Mouse (Mus musculus): ENCODE results near the gene Nme9.

Gene Nme9

GRCm38 (mm10) chr9:99437031-99437764, 14.1 kb upstream of the Nme9 start, which contains the start of gene Mras:
TSS of gene Mras (minus strand) at chr9:99437381.
- no peak for DNase-seq

GRCm38 (mm10) chr9:99437781-99438565, 13.3 kb upstream of the Nme9 start:
- DNase-seq, result no peak

GRCm38 (mm10) chr9:99439064-99439463, 12.2 kb upstream of the Nme9 start:
- no peak for DNase-seq

- no peak for DNase-seq
These were observed 10.3 kb upstream of the Nme9 start for GRCm38 (mm10) chr9:99440941-99441340.

- no peak for DNase-seq
These were observed 9.4 kb upstream of the Nme9 start for GRCm38 (mm10) chr9:99441647-99442433.

GRCm38 (mm10) chr9:99444590-99445178, 6.6 kb upstream of the Nme9 start:
- peak; percentile 41 for DNase-seq

- DNase-seq, result no peak
These were observed 5.0 kb upstream of the Nme9 start for GRCm38 (mm10) chr9:99446259-99446658.

GRCm38 (mm10) chr9:99447323-99447722, 4.0 kb upstream of the Nme9 start:
- DNase-seq, result no peak

GRCm38 (mm10) chr9:99449886-99450647, 1.2 kb upstream of the Nme9 start:
- peak; percentile 44 for DNase-seq

GRCm38 (mm10) chr9:99454211-99454610, 2.9 kb downstream of the Nme9 start:
- DNase-seq, result no peak

GRCm38 (mm10) chr9:99458529-99459208, 7.4 kb downstream of the Nme9 start:
- peak; percentile 83 for DNase-seq

GRCm38 (mm10) chr9:99459730-99460129, 8.5 kb downstream of the Nme9 start:
- DNase-seq, result no peak

GRCm38 (mm10) chr9:99464876-99465275, 13.6 kb downstream of the Nme9 start:
- DNase-seq, result no peak

- no peak for DNase-seq
These were observed 17.3 kb downstream of the Nme9 start for GRCm38 (mm10) chr9:99468572-99468971.

- DNase-seq, result peak; percentile 53
These were observed 18.5 kb downstream of the Nme9 start for GRCm38 (mm10) chr9:99469681-99470273.

- DNase-seq, result no peak
These were observed 19.2 kb downstream of the Nme9 start for GRCm38 (mm10) chr9:99470347-99471092.

- no peak for DNase-seq
These were observed 20.1 kb downstream of the Nme9 start for GRCm38 (mm10) chr9:99471334-99471733.

- peak; percentile 43 for DNase-seq
These were observed 28.0 kb downstream of the Nme9 start for GRCm38 (mm10) chr9:99479181-99479711.

GRCm38 (mm10) chr9:99480764-99481163, 29.5 kb downstream of the Nme9 start:
- no peak for DNase-seq

GRCm38 (mm10) chr9:99483191-99483590, 31.9 kb downstream of the Nme9 start:
- DNase-seq, result no peak
